8 mouse cellular contexts compared by ENCODE assay signal in genomic region chr3:52007602-52008252, GRCm38 (mm10).
DNase-seq lines count a peak whose midpoint lies in the region; ATAC-seq lines count a peak whose summit lies in the region.

No protein-coding gene starts in this region.

- H3K36me3 ChIP-seq in embryonic facial prominence, embryonic 13.5 days, result no peaks in the 10 kb centered on the region
- H3K36me3 ChIP-seq in liver, embryonic 15.5 days (replicated peaks), result no peaks in the 10 kb centered on the region
- H3K36me3 ChIP-seq in neural tube, embryonic 14.5 days (ENCODE audit: control insufficient read depth, insufficient read depth, low read length), result no peaks in the 10 kb centered on the region

- peaks cover 26% of the 10 kb centered on the region for H3K4me1 ChIP-seq in embryonic facial prominence, embryonic 13.5 days
- H3K4me1 ChIP-seq in liver, embryonic 15.5 days (replicated peaks), result peaks cover 25% of the 10 kb centered on the region
- H3K4me1 ChIP-seq in neural tube, embryonic 14.5 days (ENCODE audit: control insufficient read depth, insufficient read depth, low read length), result peaks cover 8% of the 10 kb centered on the region

- DNase-seq in B cell, adult 2 months, result peak; percentile 77 to 78
- DNase-seq in adrenal gland, postnatal 14 days, result peak; percentile 72
- peak; percentile 55 to 56 for DNase-seq in heart, postnatal 10 days
- DNase-seq in kidney, postnatal 25 days, result peak; percentile 38 to 49
- peak; percentile 78 to 87 for DNase-seq in thymus, adult 18-20 months

- H3K9me3 ChIP-seq in embryonic facial prominence, embryonic 13.5 days, result no peaks in the 10 kb centered on the region
- H3K9me3 ChIP-seq in liver, embryonic 15.5 days (replicated peaks), result no peaks in the 10 kb centered on the region
- H3K9me3 ChIP-seq in neural tube, embryonic 14.5 days (ENCODE audit: control insufficient read depth, low read length), result no peaks in the 10 kb centered on the region

- H3K4me2 ChIP-seq in embryonic facial prominence, embryonic 13.5 days, result peak overlapping the region; percentile 71
- H3K4me2 ChIP-seq in liver, embryonic 15.5 days, result peak overlapping the region; percentile 67
- peak overlapping the region; percentile 52 for H3K4me2 ChIP-seq in neural tube, embryonic 14.5 days (ENCODE audit: low read depth, low read length)

- intact Hi-C loops in heart, postnatal 10 days (cut with DNase I), result loop anchor here (2.0 to 5.0 kb wide), 2 partner anchors 97 to 305 kb away; partner anchors contain the start of gene Maml3

- 2% methylated on average over 19 of the region's 21 CpGs for WGBS in embryonic facial prominence, embryonic 13.5 days
- WGBS in liver, embryonic 15.5 days (ENCODE audit: insufficient replicate concordance), result under 1% methylated on average over 21 of the region's 21 CpGs
- WGBS in neural tube, embryonic 14.5 days, result 0% methylated on average over 18 of the region's 21 CpGs

- peak overlapping the region; percentile 69 for H3K27ac ChIP-seq in embryonic facial prominence, embryonic 13.5 days
- no peak overlapping the region for H3K27ac ChIP-seq in liver, embryonic 15.5 days (replicated peaks)
- peak overlapping the region; percentile 90 for H3K27ac ChIP-seq in neural tube, embryonic 14.5 days (ENCODE audit: low read depth, low read length)

- H3K27me3 ChIP-seq in embryonic facial prominence, embryonic 13.5 days, result no peaks in the 10 kb centered on the region
- H3K27me3 ChIP-seq in liver, embryonic 15.5 days, result peaks cover 14% of the 10 kb centered on the region
- H3K27me3 ChIP-seq in neural tube, embryonic 14.5 days (ENCODE audit: control insufficient read depth, insufficient read depth, low read length), result no peaks in the 10 kb centered on the region

- H3K4me3 ChIP-seq in embryonic facial prominence, embryonic 13.5 days, result peak overlapping the region; percentile 46
- H3K4me3 ChIP-seq in liver, embryonic 15.5 days (replicated peaks), result peak overlapping the region; percentile 49
- H3K4me3 ChIP-seq in neural tube, embryonic 14.5 days (ENCODE audit: low read depth, low read length), result peak overlapping the region; percentile 14

- ATAC-seq in embryonic facial prominence, embryonic 13.5 days (ENCODE audit: insufficient number of reproducible peaks, insufficient read depth, low FRiP score, low TSS enrichment, low read depth), result peak; percentile 82
- no peak for ATAC-seq in liver, embryonic 15.5 days (ENCODE audit: insufficient read depth)
- ATAC-seq in neural tube, embryonic 14.5 days (ENCODE audit: low read depth), result peak; percentile 93

- H3K9ac ChIP-seq in embryonic facial prominence, embryonic 13.5 days, result peak overlapping the region; percentile 68
- no peak overlapping the region for H3K9ac ChIP-seq in liver, embryonic 15.5 days
- H3K9ac ChIP-seq in neural tube, embryonic 14.5 days (replicated peaks; ENCODE audit: low read depth, low read length), result peak overlapping the region; percentile 41
